Mouse (Mus musculus) cerebral cortex, adult 2 months (tissue): Measurements from ENCODE around the gene Tpx2.

Source experiments
- WGBS: fragments of 180-500 bp; shearing (Covaris S2); methylation state at CpG from one replicate; pipeline ENCODE4 v1.1.7; 2018; 5-methylcytosine and 5-hydroxymethylcytosine counted together

Tpx2 gene

GRCm38 (mm10) chr2:152916111-152916510 is 68.3 kb downstream of the Tpx2 start:
- WGBS = 78% methylated on average over 5 of the region's 5 CpGs

GRCm38 (mm10) chr2:152917671-152918070 is 69.9 kb downstream of the Tpx2 start:
- 70% methylated on average over 9 of the region's 9 CpGs for WGBS

GRCm38 (mm10) chr2:152922376-152922775 is 74.6 kb downstream of the Tpx2 start:
- 68% methylated on average over 7 of the region's 7 CpGs for WGBS

DNA sequence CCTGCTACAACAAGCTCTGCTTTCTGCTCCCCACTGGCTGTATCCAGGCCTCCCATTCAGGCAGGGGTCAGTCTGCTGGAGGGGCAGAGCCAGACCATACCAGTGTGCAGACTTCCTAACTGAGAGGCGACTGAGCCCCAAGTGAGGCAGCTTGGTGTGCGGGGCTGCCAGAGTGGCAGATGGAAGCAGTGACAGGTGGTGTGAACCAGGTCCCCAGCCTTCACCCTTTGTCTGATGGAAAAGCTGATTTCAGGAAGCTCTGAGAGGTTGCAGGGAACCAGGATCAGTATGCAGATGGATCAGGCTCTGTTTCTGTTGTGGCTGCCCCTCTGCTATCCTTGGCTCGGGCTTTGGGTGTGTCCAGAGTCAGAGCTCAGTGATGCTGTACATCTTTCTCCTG is 75.9 kb downstream of the Tpx2 start:
- WGBS = 87% methylated on average over 3 of the region's 3 CpGs

DNA sequence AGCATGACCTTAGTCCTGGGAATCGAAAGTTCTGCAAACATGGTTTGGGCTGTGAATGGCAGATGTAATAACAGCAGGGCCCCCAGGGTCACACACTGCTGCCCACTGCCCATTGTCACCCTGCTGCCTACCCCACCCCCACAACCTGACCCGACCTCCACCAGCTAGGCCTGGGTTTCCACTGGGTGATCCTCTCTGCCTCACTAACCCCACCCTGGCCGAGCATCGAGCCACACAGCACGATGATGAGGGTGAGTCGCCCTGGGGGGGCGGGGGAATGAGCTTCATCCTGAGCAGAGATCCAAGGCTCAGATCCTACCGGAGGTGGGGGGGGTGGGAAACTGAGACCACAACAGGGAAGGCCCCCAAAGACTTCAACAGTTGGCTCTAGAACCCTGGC is 76.4 kb downstream of the Tpx2 start:
- 75% methylated on average over 8 of the region's 8 CpGs for WGBS

GRCm38 (mm10) chr2:152924543-152924942 is 76.8 kb downstream of the Tpx2 start:
- 93% methylated on average over 5 of the region's 5 CpGs for whole genome bisulfite sequencing

DNA sequence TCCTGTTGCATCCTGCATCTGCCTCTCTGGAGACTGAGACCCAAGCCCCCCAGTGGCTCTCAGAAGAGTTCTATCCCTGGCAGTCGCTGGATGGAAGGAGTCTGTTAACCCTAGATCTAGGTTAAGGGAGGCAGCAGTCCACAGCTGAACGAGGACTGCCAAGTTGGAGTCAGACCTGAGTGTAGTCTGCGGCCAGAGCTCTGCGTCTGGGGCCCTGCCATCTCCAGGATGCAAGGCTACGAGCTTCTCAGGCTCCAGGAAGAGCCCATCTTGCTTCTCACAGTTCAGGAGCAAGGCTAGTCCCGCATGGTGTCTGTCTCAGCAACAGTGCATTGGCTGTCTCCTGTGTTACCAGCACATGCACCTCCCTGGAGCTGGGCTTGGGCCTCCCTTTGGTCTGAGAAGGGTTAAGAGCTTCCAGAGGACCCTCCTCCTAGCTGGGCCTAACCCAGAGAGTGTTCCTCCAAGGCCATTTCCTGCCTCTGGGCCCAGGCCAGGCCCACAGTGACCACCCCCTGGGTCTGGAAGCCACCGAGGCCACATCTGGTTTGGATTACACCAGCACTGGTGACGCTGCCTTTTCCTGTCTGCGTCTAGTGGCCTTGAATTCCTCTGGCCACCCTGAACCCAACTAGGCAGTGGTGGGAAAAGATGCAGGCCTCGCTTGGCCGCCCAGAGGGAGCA is 77.6 kb downstream of the Tpx2 start:
- 80% methylated on average over 11 of the region's 11 CpGs for WGBS

DNA sequence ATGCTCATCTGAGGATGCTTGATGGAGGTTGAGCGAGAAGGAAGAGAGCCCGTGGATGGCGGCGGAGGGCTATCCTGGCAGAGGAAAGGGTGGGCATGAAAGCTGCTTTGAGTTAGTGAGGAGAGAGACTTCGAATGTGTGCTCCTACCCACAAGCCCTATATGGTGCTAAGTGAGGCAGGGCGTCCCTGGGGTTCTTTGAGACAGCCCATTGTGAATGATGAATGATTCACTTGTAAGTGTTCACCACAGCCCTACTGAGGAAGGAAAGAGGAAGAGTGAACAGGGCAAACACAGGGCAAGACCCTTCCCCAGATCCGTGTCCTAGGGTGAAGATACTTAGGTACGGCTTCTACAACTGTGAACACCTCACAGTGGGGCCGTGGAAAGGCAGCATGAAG is 79.1 kb downstream of the Tpx2 start:
- WGBS = 76% methylated on average over 9 of the region's 9 CpGs

DNA sequence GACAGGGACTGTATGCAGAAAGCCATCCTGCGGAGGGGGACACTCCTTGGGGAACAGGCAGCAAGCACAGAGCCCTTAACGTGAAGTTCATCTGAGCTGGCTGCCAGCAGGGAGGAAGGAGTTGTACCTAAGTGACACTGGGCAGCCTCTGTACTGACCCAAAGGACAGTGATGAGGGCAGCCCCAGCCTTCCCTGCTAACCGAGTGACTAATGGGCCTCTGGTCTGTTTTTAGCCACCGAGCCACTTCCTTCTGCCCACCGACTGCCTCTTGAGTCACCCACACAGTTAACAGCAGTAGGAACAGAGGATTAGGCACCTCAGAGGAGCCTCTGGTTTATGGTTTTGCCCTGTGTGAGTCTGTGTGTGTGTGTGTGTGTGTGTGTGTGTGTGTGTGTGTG is 79.6 kb downstream of the Tpx2 start:
- 45% methylated on average over 5 of the region's 5 CpGs for WGBS

GRCm38 (mm10) chr2:152928219-152928987 is 80.6 kb downstream of the Tpx2 start:
- WGBS = 67% methylated on average over 14 of the region's 14 CpGs

DNA sequence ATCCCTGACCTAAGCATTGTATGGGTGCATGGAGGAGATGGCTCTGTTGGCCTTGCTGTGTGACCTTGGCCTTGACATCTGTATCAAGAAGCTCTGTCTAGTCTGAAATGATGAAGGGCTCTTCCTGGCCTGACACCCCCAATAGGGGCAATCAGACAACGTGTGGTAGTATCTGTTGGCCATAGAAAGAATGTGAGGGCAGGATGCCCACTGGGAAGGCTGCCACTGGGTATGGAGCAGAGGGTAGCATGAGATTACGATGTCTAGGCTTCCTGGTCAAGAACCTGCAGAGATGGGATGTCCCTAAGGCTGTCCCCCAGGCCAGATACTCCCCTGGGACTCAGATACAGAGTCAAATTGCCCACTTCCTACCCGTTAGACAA is 81.2 kb downstream of the Tpx2 start:
- 78% methylated on average over 3 of the region's 3 CpGs for WGBS

GRCm38 (mm10) chr2:152930276-152930675 is 82.5 kb downstream of the Tpx2 start:
- 74% methylated on average over 2 of the region's 2 CpGs for WGBS

- 67% methylated on average over 12 of the region's 12 CpGs for WGBS
Observed at GRCm38 (mm10) chr2:152931456-152932160, 83.8 kb downstream of the Tpx2 start.

- WGBS = 59% methylated on average over 9 of the region's 9 CpGs
Observed at GRCm38 (mm10) chr2:152933048-152933447, 85.3 kb downstream of the Tpx2 start, which contains the start of gene Foxs1. Gene Foxs1, minus strand, starts transcription at chr2:152933208.

- 32% methylated on average over 5 of the region's 5 CpGs for WGBS
Observed at GRCm38 (mm10) chr2:152933614-152934013, 85.8 kb downstream of the Tpx2 start.

DNA sequence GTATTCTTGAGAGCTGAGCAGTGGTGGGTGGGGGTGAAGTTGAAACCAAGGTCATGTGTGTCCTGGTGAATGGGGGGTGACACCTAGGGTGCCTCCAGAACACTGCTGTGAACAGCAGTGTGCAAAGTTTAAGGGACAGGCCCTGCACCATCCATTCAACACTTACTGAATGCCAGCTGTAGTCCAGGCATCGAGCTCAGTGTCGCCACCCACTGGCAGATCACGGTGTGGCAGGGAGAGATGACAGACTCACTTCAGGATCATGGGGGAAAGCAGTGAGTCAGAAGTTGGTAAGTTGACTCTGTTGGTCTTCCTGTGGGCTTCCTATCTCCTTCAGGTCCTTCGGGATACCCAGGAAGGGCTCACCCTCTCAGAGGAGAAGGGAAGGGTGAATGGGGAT is 92.1 kb downstream of the Tpx2 start:
- 13% methylated on average over 4 of the region's 4 CpGs for WGBS

- 72% methylated on average over 6 of the region's 6 CpGs for WGBS
Observed at GRCm38 (mm10) chr2:152941106-152941505, 93.3 kb downstream of the Tpx2 start.

DNA sequence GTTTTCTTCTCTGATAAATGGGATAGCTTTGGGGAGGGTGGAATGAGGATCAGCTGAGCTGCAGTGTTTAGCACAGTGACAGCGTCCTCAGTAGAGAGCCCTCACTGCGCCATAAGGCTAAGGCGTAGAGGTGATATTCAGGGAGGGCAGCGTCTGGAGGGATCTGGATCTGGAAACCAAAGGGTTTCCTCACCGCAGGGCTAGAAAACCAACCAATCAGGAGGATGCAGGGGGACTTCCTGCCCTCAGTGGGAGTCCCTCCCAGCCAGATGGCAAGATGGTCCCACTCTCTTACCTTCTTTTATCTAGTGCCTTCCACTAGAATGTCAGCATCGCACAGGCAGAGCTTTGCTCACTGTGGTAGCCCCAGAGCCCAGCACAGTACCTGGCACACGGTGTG is 94.0 kb downstream of the Tpx2 start:
- 55% methylated on average over 7 of the region's 7 CpGs for WGBS

DNA sequence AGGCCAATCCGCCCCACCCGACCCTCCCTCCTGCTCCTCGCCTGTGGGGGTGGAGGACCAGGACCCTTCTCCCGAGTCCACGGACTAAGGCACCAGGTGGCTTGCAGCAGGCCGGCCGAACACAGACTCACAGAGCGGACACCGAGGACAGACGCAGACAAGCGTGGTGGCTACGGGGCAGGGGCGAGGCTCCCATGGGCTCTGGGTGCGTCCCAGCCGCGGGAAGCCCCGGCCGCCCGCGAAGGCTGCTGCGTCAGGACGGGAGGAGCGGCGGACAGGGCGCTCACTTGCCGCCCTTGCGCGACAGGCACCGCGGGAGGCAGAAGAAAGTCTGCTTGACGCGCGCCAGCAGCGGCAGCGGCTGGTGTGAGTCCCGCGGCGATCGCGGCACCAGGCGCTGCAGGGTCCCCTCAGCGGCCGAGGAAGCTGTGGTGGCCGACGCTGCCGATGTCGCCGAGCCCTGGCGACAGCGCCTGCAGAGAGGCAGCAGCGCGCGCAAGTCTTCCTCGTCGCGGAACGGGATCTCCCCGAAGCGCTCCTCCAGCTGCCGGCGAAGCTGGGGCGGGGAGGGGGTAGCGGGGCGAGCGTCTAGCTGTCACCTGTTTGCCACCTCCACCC is 95.2 kb downstream of the Tpx2 start:
- WGBS = 1% methylated on average over 65 of the region's 65 CpGs

DNA sequence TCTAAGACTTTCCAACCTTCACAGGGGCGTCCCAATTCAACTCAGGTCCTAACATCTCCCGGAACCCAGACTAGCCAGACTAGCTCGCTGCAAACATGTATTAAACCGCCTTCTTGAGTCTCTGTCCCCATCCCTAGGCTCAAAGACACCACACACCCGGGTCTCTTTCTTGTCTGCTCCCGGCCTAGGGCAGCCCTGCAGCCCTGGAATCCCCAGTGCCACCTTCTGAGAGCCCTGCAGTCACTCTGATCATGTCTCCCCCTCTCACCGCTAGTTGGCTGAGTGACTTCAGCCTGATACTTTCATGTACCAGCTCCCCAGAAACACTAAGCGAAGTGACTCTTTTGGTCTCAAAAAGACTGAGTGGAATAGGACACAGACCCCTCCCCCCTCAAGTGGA is 95.8 kb downstream of the Tpx2 start:
- 17% methylated on average over 8 of the region's 8 CpGs for WGBS

DNA sequence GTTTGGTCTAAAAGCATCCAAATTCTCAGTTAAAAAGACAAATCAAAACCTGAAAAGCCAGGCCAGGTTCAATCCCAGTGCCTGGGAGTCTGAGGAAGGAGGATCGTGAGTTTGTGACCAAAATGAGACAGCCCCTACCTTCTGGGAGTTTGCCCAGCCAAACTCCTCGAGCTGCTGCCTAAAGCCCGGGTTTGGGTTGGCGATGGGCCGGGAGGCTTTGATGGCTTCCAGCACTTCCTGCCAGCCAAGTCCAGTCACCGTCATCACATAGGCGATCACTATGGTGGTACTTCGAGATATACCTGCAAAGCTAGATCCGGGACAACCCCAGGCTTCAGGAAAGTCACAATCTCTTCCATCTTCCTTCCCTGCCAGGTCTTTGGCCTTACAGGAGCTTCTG is 96.2 kb downstream of the Tpx2 start:
- 76% methylated on average over 9 of the region's 9 CpGs for WGBS
